Mouse (Mus musculus) brain, embryonic 14.5 days (tissue): ENCODE data around the gene Ndufaf8. TPM values are rescaled to one million over a fixed set of nuclear protein-coding genes. Genes with fewer than 3 reads are reported as not detected.

ENCODE experiments used
- DNase-seq: peaks from one replicate; pipeline ENCODE4 v3.0.0-alpha.2; 2011; ENCODE audit warnings: low read depth
- CTCF ChIP-seq: fragments of 200-500 bp; IDR thresholded peaks from 2 replicates; pipeline ENCODE4 v1.5.1; 2012; ENCODE audit warnings: inconsistent platforms, mild to moderate bottlenecking, moderate library complexity, borderline replicate concordance; ENCODE audit not compliant: insufficient read depth, insufficient read length; ENCODE audit errors: extremely low read depth
- POLR2A ChIP-seq: fragments of 200-500 bp; IDR thresholded peaks from 2 replicates; pipeline ENCODE4 v1.6.1; 2012; ENCODE audit warnings: mild to moderate bottlenecking, inconsistent platforms, borderline replicate concordance; ENCODE audit not compliant: poor library complexity, insufficient read depth, insufficient read length, severe bottlenecking; ENCODE audit errors: extremely low read depth
- polyA plus RNA-seq: library from polyadenylated mRNA; depleted of rRNA; stranded (reverse); fragments of >200 nt; gene quantifications from 2 replicates; pipeline ENCODE4 v1.2.3, GENCODE M21; 2012

Ndufaf8 gene
- polyA plus RNA-seq, 1 experiment: 28.0 TPM

DNA sequence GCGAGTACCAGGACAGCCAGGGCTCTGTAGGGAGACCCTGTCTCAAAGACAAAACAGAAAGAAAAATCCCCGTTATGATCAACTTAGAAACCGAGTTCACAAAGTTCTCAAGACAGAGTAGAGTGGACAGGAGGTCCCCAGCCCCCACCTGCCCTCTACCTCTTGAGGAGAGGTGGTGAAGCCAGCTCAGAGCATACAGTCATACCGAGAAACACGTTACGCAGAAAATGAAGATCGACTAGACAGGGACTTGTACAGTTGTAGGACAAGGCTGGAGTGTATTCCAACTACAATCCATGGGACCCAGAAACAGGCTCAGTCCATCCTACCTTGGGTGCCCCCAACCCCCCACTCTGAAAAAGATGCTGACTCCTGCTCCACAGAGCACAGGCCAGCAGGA is 20.4 kb downstream of the Ndufaf8 start:
- TF ChIP-seq CTCF: no peak
- no peak for DNase-seq

GRCm38 (mm10) chr11:120119936-120120541 is 21.3 kb downstream of the Ndufaf8 start:
- TF ChIP-seq CTCF (no peak), POLR2A (no peak)
- DNase-seq: peak; percentile 39

DNA sequence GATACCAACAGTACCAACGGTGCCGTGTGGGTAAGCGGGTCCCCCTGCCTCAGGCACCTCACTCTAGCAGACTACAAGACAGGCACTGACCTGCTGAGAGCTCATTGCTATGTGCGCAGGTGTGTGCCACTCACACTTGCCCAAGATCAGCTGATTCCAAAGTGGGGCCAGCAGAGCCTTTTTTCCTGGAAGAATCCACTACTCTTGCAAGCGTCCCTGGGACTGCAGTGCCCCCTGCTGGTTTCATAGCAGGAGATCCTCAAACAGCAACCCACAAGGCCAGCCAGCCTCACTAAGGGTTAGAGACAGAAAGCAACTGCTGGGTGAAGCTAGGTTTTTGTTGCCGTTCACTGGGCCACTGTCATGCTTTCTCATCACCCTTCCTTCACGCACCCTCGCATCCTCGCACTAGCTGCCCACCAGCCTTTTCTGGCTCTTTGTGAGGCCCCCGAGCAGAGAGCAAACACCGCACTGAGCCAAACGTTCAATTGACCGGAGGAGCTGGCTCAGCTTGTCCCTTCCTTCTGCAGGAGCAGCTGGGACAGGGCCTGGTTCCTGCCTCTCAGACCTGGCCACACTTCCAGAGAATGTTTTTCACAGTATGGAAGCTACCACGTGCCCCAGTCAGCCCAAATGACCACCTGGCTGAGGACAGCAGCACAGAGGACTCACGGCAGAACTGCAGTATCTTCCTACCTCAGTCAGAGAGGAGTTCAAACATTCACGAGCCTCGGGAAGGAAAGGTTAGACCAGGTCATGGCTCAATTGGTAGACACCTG is 22.1 kb downstream of the Ndufaf8 start:
- peak; percentile 76 for DNase-seq
- no peak for TF ChIP-seq POLR2A
- TF ChIP-seq CTCF: peak; percentile 68

- peak; percentile 58 for DNase-seq
- TF ChIP-seq CTCF: no peak
- no peak for TF ChIP-seq POLR2A
Measured at GRCm38 (mm10) chr11:120122126-120122525, 23.4 kb downstream of the Ndufaf8 start.

GRCm38 (mm10) chr11:120126845-120127244 is 28.1 kb downstream of the Ndufaf8 start:
- TF ChIP-seq POLR2A (no peak), CTCF (no peak)
- no peak for DNase-seq

GRCm38 (mm10) chr11:120129281-120129680 is 30.6 kb downstream of the Ndufaf8 start:
- TF ChIP-seq POLR2A (no peak), CTCF (no peak)
- no peak for DNase-seq

DNA sequence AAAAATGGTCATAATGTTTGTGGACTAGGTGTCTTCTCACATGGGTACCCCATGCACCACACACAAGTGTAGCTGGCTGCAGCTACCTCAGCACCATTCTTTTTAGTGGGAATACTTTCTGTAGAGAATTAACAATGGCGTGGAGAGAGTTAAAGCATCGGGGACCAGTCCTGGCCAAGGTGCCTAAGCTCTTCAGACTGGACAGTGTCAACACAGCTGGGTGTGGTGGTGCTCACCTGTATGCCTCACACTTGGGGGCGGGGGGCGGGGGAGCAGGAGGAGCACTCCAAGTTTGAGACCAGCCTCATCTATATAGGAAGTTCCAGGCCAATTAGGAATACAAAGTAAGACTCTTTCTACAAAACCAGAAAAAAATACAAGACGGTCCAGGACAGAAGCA is 35.4 kb downstream of the Ndufaf8 start:
- TF ChIP-seq POLR2A: no peak
- no peak for TF ChIP-seq CTCF
- DNase-seq: no peak

DNA sequence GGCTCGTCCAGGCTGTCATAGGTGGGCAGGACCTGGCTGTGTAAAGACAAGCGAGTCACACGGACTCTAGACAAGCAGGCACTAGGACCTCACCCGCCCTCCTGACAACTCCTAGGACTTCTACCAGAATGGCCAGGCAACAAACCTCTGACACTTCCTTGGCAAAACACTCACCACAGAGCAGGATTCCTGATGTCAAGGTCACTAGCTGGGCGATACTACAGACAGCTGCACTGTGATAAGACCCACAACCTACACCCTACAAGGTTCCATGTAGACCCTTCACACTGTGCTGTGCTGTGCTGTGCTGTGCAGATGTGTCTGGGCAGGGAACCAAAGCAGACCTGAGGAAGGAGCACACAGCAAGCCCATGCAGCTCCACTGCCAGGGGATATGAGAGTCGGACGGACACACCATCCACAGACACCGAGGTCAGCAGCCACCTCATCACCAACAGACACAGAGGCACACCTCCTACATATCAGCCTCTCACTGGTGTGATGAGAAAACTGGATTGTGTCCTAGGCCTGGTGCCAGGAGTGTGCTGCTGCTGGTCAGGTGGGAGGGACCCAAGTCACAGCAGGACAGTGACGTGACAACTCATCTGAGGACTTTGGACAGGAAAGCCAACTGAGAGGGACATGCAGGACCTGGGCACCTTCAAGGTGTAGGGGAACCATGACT is 36.3 kb downstream of the Ndufaf8 start:
- TF ChIP-seq POLR2A (no peak), CTCF (no peak)
- no peak for DNase-seq

GRCm38 (mm10) chr11:120136195-120136594 is 37.5 kb downstream of the Ndufaf8 start:
- TF ChIP-seq POLR2A (no peak), CTCF (no peak)
- no peak for DNase-seq

DNA sequence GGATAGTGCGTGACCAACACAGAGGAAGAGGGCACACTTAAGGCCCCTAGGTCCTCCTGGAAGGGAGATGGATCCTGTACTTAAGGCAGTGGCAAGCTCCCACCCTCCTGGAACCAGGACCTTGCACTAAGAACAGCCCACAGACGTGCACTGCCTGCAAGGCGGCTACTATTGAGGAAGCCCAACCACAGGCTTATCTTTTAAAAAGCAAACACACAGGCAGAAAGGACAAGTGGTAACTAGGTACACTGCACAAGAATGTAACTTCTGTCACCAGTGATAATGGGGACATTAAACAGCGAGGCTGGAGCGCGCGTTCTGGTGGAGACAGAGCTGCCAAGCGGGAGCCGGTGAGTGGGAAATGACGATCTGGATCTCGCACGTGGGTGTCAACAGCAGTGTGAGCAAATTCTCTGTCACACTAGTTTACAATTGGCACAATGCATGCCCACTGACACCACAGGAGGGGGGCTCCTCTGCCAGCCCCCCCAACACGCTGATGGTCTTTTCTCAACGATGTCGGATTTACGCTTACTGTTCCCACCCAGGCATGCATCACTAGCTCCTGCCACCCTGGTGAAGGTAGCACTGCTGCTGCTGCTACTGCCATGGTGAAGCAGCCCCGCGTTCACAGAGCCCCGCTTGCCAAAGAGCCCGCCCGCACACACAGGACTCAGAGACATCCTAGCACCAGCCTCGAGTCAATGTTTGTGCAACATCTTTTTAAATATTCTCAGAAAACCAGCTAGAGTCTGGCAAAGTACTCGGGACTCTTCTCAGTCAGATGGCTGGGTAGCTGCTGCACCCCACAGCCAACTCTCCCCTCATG is 38.3 kb downstream of the Ndufaf8 start:
- DNase-seq: peak; percentile 51
- TF ChIP-seq CTCF (no peak), POLR2A (no peak)

DNA sequence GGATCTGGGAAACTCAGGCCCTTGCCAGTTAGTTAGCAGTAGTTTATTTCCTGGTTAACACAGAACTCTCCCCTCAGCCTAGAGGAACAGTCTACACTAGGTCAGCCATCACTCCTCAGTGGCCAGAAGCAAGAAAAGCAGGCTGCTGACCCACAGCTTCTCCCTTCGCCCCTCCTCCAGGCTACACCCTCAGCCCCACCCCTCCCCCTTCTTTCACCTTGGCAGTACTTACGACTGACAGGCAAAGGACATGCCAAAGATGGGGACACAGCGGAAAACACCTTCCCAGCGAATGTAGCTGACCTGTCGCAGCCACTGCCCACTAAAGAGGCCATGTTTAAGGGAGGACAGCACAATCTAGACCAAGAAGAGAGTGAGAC is 38.9 kb downstream of the Ndufaf8 start:
- no peak for DNase-seq

GRCm38 (mm10) chr11:120139309-120139731 is 40.6 kb downstream of the Ndufaf8 start:
- DNase-seq: no peak
- TF ChIP-seq CTCF (no peak), POLR2A (no peak)

More for the DNA sequence above, 38.9 kb downstream of the Ndufaf8 start:
- TF ChIP-seq POLR2A (no peak), CTCF (no peak)
